Mouse (Mus musculus) adrenal gland, adult 10 weeks (tissue): ENCODE results near the gene Tfec. TPM values are rescaled to one million over a fixed set of nuclear protein-coding genes. Genes with fewer than 3 reads are reported as not detected.

Experiments
- polyA plus RNA-seq: library from polyadenylated mRNA; stranded (reverse); fragments of 350-450 nt; fragmentation: Illumina TruSeq; extraction: RNeasy Lipid Tissue Mini Kit (QIAGEN cat#74804); gene quantifications from one replicate; pipeline ENCODE4 v1.2.3, GENCODE M21; 2014; ENCODE audit warnings: low read depth, low replicate concordance

The Tfec gene
- polyA plus RNA-seq, result 0.41 TPM

DNA sequence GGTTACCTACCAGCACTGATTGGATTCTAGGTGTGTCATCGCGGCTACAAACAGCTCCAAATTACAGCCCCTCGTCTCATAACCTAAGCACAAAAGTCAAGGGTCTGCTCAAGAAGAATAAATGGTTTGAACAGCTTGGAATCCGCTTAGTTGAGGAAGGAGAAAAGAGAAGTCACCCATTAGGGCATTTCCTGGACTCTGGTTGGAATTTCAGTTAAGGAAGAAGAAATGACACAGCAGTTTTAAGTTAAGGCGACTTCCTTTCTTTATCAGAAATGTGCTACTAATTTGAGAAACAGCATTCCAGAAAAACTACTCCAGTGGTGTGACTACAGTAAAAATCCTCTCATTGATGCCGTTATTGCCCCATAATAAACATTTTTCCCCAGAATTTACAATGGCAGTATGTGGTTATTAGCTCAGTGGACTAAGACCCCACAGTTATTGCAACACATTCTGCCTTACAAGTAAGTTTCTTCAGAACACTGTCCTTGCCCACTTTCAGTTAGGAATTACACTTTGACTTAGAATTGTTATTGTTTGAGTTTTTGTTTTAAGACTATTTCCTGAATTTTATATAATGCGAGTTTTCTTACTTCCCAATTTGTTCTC, at the start of gene Tfec:
Gene Tfec (minus strand): TSS at position 191 of the 612 bp plus-strand sequence.

Other genes with a start within 250 kb of the Tfec start
- 8.0 TPM for gene Tes, start 166.7 kb upstream of the Tfec start, polyA plus RNA-seq